Mouse (Mus musculus) R1 (cell line): ENCODE results near the gene Fntb.

Experiments used
- DNase-seq: peaks from one replicate; pipeline ENCODE4 v3.0.0-alpha.2; 2018; ENCODE audit warnings: low read depth, low spot score

Gene Fntb

DNA sequence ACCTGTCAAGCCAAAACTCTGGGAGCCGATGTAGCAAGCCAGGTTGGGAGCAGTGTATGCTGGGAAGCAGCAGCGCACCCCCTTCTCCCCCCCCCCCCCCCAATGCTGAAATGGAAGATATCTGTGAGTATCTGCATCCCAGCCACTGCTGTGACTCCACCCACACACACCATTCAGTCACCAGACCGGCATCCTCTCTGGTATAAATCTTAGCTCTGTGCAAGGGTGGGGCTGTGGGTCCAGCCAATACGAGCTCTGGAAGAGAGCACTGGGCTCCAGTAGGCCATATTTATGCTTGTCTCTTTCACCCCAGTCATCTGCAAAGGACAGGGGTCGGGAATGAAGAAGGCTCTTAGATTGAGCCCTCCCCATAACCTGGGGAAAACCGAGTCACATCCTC is 155.0 kb downstream of the Fntb start:
- peak; percentile 80 for DNase-seq

DNA sequence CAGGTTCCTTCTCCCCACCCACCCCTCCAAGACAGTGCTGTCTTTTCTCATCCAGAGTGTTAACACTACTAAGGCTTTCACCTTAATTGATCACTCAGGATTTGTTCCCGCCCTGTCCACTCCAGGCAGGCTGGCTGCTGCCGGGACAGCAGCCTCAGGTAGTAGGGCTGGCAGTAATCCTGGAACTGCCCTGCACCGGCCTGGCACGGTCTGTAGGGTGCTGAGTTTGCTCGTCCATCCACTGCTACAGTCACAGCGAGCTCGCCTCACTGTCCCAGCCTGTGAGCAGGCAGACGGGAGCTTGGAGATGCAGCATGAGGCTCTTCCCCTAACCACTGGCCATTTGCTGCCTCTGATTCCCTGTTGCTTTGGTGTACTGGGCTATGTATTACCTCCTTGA is 155.6 kb downstream of the Fntb start:
- DNase-seq = no peak

DNA sequence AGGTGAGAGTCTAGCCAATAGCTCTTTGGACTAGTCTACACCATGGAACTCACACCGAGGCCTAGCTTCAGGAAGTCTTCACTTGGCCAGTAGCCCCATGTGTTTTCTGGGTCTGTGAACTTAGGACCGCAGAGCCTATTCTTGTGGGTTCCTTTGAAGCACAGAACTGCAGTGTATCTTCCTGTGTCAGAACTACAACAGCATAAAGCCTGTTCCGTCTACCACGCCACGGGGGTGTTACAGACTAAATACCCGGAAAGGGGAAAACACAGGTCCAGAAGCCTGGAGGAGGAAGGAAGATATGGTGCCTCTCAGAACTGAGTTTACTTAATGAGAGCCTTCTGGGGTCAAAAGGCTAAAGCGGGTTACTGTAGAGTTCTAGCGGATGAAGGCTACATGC is 157.7 kb downstream of the Fntb start:
- DNase-seq = no peak

DNA sequence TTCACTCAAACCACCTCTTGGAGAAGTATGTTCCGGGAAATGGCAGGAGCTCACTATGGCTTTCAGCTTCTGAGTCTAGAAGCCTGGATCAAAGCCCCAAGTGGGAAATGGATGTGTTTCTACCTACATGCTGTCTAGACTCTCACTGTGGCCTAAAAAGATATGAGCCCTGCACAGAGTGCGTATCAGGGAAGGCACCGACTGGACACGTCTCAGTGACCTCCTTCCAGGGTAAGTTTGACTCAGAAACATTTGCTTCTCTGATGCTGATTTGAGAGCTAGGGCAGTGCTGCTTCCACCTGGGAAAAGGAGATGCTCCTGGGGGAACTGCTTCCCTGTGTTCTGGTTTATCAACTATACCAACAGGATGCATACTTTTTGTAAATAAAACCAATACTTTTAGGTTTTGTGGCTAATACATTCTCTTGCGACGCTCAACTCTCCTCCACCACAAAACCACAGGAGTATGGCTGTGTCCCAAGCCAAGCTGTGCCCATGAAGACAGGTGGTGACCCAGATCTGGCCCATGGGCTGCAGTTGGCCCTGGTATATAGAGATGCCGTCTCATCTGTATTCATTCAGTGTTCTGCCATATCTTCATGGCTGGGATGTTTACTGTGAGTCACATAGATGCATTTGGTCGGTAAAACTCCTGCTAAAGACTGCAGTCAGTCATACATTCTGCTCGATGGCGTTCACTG is 159.7 kb downstream of the Fntb start:
- no peak for DNase-seq

DNA sequence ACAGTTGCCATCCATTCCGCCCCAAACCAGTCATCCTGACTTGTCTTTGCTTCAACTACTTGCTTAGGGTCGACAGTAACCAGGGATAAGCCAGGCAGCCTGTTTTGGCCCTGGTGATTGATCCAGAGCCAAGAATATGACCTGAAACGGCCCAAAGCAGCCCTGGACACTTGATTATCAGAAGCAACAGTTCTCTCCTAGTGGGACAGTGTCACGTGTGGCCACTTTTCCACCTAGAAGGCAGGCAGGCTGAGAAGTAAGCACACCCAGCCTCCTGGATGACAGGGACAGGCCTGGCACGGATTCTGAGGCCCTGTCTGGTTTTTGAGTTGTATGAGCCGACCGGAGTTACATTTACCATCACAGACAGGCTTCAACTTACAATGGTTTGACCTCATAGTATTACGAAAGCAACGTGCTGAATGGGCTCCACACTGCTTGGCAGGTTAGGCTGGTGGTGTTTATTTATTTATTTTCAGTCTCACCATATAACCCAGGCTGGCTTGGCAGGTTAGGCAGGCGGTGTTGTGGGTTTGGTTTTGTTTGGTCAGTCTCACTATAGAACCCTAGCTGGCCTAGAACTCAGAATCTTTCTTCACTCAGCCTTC is 161.1 kb downstream of the Fntb start:
- DNase-seq = no peak

DNA sequence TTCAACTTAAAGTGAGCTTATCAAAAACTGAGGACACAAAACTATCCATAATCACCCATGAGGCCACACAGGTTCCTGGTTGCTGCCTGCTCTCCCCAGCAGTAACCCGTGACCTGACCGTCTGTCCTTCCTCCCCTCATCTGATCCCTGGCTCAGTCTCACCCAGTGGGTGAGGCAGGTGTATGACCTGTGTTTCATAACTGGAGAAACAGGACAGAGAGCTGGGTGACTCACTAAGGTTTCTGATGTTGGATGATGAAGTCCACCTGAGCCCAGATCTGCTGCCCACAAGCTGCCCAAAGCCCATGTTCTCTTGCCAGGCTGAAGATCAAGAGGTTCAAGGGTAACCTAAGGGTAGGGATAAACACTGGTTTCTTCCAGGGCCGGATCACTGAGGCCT is 161.6 kb downstream of the Fntb start:
- DNase-seq = no peak

DNA sequence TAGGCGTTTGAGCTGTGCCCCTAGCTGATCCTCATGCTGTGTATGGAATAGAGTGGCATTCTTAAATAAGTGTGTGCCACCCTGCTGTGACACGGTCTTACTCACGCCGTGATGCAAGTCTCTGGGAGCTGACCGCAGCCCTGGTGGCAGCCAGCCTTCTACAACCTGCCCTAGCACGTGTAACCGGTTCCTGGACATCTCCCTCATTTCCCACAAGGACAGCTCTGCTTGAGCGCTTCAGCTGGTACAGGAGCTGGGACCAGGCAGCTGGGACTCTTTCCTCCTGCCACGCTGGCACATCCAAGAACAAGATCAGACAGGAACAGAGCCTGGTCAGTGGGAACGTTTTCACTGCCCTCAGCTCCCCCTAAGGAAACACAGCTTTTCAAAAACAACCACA is 162.2 kb downstream of the Fntb start:
- DNase-seq = no peak

DNA sequence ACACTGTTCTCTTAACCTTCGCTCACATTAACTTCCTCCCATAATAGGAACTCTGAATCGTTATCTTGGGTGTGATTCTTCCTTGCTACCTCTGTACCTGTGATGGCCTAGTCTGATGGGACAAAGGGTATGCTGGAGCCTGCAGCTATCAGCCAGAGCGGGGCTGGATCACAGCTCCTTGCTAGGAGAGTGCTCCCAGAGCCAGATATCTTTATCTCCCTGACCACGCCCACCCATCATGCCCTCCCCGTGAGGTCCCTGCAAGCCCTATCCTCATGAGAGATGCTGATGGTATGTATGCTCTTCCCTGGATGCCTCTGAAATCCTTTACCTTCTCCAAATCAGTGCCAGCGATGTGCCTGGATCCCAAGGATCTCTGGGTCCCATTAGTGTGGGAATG is 164.8 kb downstream of the Fntb start:
- no peak for DNase-seq

DNA sequence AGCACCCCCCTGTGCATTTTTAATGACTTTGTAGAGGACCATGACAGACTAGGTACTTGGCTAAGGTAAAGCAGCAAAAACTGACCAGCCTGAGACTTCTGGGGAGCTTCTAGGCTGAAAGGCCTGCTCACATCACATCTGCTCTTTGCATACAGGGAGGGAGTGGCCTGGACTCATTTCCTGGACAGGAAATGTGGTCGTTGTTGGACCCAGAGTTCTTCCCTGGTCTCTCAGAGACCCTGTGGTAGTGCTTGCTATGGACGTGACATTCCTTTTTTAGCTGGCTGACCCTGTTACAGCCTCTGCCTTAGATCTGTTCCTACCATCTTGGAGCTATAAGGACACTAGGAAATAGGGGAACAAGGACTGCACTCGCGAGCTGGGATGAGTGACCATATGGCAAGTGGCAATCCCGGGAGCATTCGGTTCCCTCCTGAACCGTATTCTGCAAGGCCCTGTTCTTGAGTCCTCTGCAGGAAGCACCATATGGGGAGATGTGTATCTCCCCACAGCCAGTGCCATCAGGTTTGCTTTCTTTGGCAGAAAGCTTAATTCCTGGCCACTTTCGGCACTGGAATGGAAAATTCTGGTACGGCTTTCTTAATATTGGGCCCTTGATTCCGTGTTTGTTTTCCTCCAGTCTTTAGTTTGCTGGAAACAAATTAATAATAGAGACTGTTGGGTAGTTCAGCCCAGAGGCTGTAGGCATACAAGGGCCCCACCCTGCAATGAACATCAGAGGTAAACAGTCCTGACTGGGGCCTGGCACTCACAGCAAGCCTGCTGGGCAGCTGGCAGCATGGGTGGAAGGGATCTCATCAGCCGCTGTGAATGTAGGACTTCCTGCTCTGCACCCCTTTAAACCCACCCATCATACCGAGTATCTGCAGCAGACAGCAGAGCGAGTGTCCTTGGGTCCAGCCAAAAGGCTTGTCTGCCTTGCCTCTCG is 166.6 kb downstream of the Fntb start:
- no peak for DNase-seq

DNA sequence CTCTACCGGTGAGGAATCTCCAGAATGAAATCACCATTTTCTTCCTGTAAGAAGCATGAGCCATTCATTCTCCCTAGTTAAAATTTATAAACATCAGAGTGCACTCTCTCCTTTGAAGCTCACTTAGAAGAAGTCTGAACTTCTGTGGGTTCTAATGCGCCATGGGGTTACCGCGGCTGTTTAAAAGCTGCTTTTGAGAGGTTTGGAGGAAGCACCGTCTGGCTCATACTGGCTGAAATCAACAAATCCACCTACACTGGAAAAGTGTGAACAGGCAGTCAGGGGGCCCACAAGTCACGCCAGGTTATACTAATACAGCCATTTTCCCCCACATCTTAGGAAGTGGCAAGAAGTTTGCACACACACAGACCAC is 167.3 kb downstream of the Fntb start:
- DNase-seq = no peak

DNA sequence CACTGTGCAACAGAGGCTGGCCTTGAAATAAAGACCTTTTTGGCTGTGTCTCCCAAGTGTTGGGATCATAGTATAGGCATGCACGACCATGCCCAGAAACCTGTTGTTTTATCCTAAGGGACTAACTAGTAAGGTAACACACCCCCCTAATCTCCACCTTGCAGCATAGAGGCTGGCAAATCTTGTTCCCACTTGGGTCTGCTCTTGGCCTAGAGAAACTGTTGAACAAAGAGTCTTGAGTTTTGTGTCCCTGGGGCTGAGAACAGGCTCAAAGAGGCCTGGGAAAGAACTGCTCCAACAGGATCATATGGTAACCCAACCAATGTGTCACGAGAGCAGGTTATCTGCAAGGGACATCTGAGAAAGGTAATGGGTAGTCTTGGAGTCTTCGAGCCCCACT is 169.0 kb downstream of the Fntb start:
- DNase-seq = no peak

DNA sequence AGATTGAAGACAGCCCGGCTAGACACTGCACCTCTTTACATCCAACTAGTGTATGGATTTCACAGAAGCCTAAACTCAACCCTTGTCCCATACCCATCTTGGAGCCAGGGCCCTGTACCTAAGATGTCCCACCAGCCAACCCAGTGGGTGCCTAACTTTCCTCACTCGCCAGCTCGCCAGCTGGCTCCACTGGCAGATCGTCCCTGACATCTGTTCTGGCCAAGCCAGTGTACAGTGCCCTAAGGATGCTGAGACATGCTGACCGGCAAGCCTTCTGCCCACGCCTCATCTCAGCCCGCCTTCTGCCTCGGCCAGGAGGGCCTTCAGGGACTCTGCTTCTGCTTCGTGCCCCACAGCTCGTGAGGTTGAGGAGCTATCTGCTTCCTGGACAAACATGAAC is 170.8 kb downstream of the Fntb start:
- DNase-seq = no peak

DNA sequence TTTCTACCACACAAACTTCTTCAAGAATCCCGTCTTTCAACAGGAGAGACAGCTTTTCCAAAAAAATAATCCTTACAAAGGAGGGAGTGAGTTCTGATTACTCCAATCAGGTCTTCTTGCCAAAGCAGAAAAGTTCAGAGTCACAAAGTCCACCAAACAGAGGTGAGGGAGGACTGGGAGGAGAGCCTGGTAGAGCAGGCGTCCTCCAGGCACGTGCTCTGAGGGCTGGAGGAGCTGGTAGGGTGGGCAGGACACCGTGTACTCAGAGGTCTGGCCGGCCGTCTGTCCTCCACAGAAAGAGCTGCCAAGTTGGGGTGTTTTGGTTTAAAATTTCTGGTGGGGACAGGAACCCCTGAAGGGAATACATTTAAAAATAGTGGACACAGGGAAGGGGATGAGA is 172.6 kb downstream of the Fntb start:
- no peak for DNase-seq

DNA sequence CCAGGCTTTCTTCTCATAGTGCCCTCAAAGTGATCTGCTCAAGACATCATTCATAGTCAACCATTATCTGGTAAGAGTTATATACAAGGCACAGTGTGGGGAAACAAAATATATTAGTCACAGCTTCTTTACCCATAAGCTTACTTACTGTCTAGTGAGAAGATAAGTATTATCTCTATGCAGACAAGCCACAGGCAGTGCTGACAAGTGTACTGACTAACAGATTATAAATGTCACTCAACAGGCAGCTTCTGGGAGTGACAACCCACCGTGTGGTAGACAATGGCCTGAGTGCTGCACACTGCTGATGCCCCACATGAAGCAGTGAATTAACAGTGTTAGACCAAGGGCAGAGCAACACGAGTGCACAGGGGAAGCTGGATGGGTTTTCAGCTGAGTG is 176.1 kb downstream of the Fntb start:
- no peak for DNase-seq

DNA sequence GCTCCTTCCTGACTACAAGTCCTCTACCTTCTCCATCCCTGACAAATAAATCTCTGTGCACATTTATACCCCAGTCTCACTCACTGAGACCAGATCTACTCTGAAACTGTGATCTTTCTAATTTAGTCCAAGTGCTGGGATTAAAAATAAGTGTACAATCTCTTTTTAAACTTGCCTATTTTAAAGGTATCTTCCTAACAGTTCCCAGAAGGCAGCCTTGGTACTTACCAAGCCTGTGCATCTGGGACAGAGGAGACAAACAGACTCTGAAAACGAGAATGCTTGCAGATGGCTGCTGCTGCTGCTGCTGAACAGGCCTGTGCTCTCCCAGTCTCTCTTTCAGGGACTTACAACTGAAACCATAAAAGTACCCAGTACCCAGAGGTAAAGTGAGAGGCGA is 177.1 kb downstream of the Fntb start:
- no peak for DNase-seq

DNA sequence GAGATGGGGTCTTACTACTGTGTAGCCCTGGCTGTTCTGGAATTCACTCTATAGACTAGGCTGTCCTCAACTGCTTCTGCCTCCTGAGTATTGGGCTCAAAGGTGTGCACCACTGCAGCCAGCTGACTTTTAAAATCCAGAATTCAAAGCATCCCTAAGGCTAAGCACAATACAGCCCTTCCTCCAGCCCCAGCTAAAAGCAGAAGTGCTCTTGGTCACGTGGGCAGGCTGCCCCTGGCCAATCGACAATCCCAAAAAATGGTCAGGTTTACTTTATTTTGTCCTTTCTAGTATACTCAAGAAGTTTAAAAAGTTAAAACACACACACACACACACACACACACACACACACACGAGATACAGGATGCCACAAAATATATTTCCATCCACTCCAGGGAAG is 177.7 kb downstream of the Fntb start:
- no peak for DNase-seq

DNA sequence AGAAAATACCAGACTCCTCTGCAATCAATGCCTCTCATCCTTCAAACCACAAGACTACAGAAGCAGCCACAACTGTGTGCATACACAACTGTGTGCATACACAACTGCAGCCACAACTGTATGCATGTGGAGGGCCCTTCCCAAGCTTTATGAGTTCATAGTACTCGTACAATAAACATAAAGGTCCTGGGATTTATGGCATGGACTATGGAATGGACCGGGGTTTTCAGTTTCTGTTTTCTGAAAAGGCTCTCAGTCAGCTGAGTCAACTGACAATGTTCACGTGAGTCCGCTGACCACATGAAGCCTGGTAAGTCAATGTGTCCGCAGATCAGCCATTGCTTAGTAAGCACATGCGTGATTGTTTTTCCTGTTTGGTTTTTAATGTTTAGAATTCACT is 178.1 kb downstream of the Fntb start:
- DNase-seq = no peak

DNA sequence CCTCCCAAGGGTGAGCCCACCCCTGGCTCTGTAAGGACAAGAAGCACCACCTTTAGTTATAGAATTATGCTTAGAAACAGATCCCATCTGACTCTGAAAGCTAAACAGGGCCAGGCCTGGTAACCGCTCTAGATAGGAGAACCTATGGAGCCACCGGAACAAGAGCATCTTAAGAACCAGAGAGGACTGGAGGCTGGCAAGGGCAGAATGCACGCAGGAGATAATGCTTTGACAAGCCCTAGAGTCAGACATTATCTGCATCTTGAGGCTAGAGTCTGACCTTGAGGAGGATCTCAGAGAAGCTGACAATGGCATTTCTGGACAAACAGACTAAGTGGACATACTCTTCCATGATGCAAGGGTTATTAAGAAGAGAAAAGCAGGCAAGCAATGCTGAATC is 182.1 kb downstream of the Fntb start:
- DNase-seq = no peak

DNA sequence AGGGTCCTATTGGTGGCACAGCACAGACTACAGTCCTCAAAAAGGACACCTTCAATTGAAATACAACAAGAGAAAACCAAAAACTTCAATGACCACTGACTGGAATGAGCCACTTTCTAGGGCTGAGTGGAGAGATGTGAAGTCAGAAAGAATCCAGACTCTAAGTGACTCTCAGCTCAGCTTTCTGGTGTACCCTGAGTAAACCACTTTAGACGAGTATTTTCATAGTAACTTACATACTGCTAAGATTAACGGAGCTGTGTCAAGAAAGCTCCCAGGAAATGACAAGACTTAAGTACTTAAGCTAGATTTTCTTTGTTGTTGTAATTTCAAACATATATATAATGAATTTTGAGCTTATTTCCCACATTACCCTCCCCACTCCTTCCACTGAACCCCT is 182.8 kb downstream of the Fntb start:
- DNase-seq = no peak

DNA sequence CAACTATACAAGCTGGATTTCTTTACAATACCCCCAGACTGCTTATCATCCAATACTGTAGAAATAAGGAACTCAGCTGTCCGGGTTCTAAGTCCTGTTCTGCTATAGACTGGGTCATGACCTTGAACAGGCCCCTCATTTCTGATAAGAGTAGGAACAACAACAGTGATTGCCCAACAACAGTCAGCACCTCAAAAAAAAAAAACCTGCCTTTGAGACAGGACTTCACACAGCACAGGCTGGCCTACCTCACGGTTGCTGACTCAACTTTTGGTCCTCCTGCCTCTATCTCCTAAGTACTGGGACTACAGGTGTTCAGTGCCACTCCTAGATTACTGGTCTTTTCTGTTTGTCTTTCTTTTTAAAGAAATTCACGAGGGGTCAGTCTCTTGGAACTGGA is 183.4 kb downstream of the Fntb start:
- DNase-seq = no peak

DNA sequence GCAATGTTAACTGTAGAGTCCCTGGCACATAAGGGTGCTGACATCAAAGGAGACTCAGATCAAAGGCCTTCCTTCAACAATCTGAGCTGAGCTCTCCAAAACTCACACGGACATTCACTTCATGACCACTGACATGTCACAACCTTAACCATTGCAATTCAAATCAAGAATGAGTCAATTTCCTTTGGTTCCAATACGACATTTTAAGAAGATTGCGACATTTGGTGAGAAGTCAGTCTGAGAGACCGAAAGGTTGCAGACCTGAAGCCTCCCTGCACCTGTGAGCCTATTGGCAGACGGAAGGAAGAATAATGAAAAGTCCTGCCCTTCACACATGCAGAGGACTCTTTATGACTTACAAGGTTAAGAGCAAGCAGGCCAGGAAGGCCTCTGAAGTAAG is 184.9 kb downstream of the Fntb start:
- no peak for DNase-seq

DNA sequence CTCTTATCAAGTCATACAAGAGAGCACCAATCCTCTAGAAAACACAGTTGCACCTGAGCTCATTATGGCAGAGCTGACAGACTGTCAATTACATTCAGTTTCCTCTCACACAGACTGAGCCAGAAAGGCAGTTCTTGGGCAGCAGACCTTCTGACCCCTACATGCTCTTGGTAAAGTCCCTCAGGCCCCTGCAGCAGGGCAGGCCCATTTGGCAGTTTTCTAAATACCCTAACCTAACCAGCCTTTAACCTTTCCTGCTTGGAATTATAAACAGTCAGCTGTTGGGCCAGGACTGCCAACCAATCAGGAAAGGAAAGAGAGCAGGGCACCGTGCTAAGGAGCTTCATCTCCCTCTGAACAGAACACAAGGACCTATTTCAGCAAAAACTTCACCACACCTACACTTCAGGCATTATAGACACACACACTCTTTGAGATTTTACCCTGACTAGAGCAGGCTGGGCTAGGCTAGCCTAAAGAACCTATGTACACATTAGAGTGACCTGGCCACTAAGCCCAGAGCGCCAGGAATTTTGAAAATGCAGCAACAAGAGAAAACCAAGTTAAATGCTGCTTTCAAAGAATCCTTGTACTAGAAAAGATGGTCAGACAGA is 188.5 kb downstream of the Fntb start:
- no peak for DNase-seq
